Mouse (Mus musculus): ENCODE measurements around the gene Sod1. TPM values are rescaled to one million over a fixed set of nuclear protein-coding genes. Genes with fewer than 3 reads are reported as not detected.
"Not testable (repeated sequence)": the region's sequence is repeated elsewhere in the genome, so short reads cannot be mapped to it uniquely, and the experiment has no call there.

Sod1 gene
- polyA plus RNA-seq, 1 experiment from 2014 or later = 1,474 TPM

GRCm38 (mm10) chr16:90204868-90205267 is 15.7 kb upstream of the Sod1 start:
- no peak for TF ChIP-seq CTCF (IDR thresholded peaks at IDR 0.05; ENCODE audit: low read depth)
- no peak for TF ChIP-seq EP300 (IDR thresholded peaks at IDR 0.05; ENCODE audit: low read depth)
- Histone ChIP-seq H3K4me2 (ENCODE audit: low read depth, low read length) (no peak overlapping the region), H3K27me3 (ENCODE audit: insufficient read depth, low read length) (no peaks in the 10 kb centered on the region), H3K4me1 (ENCODE audit: insufficient read depth) (no peaks in the 10 kb centered on the region), H3K36me3 (replicated peaks; ENCODE audit: insufficient read depth, low read length) (no peaks in the 10 kb centered on the region), H3K9me3 (ENCODE audit: low read length) (no peaks in the 10 kb centered on the region), H3K27ac (ENCODE audit: low read depth) (no peak overlapping the region), H3K9ac (replicated peaks) (no peak overlapping the region), H3K4me3 (ENCODE audit: low read depth, low read length) (no peak overlapping the region)
- 94% methylated on average over 2 of the region's 2 CpGs for WGBS (ENCODE audit: insufficient replicate concordance)
- DNase-seq (no peak), ATAC-seq (no peak)

GRCm38 (mm10) chr16:90208996-90209395 is 11.6 kb upstream of the Sod1 start:
- no peak overlapping the region for H3K9ac ChIP-seq (replicated peaks)
- H3K27ac ChIP-seq (ENCODE audit: low read depth) = no peak overlapping the region
- no peaks in the 10 kb centered on the region for H3K9me3 ChIP-seq (ENCODE audit: low read length)
- no peak for TF ChIP-seq EP300 (IDR thresholded peaks at IDR 0.05; ENCODE audit: low read depth)
- TF ChIP-seq CTCF (IDR thresholded peaks at IDR 0.05; ENCODE audit: low read depth) = no peak
- DNase-seq (no peak), ATAC-seq (no peak)
- peaks cover 3% of the 10 kb centered on the region; the same call in 1 of the 2 replicates for H3K4me1 ChIP-seq (ENCODE audit: insufficient read depth)
- WGBS (ENCODE audit: insufficient replicate concordance) = 68% methylated on average over 3 of the region's 3 CpGs
- H3K36me3 ChIP-seq (replicated peaks; ENCODE audit: insufficient read depth, low read length) = no peaks in the 10 kb centered on the region
- H3K4me2 ChIP-seq (ENCODE audit: low read depth, low read length) = no peak overlapping the region
- no peak overlapping the region for H3K4me3 ChIP-seq (ENCODE audit: low read depth, low read length)
- H3K27me3 ChIP-seq (ENCODE audit: insufficient read depth, low read length) = no peaks in the 10 kb centered on the region

GRCm38 (mm10) chr16:90210717-90211116 is 9.8 kb upstream of the Sod1 start:
- H3K9ac ChIP-seq (replicated peaks) = no peak overlapping the region
- ATAC-seq = no peak
- H3K9me3 ChIP-seq (ENCODE audit: low read length) = no peaks in the 10 kb centered on the region
- WGBS (ENCODE audit: insufficient replicate concordance) = 79% methylated on average over 10 of the region's 10 CpGs
- H3K4me3 ChIP-seq (ENCODE audit: low read depth, low read length) = no peak overlapping the region
- H3K4me1 ChIP-seq (ENCODE audit: insufficient read depth) = peaks cover 9% of the 10 kb centered on the region
- TF ChIP-seq EP300 (IDR thresholded peaks at IDR 0.05; ENCODE audit: low read depth) = no peak
- no peak for TF ChIP-seq CTCF (IDR thresholded peaks at IDR 0.05; ENCODE audit: low read depth)
- no peak overlapping the region for H3K4me2 ChIP-seq (ENCODE audit: low read depth, low read length)
- H3K27me3 ChIP-seq (ENCODE audit: insufficient read depth, low read length) = no peaks in the 10 kb centered on the region
- DNase-seq = no peak
- H3K36me3 ChIP-seq (replicated peaks; ENCODE audit: insufficient read depth, low read length) = no peaks in the 10 kb centered on the region
- H3K27ac ChIP-seq (ENCODE audit: low read depth) = no peak overlapping the region

- 72% methylated on average over 8 of the region's 8 CpGs for WGBS (ENCODE audit: insufficient replicate concordance)
- Histone ChIP-seq H3K9ac (replicated peaks) (no peak overlapping the region), H3K27ac (ENCODE audit: low read depth) (no peak overlapping the region), H3K4me3 (ENCODE audit: low read depth, low read length) (no peak overlapping the region), H3K27me3 (ENCODE audit: insufficient read depth, low read length) (no peaks in the 10 kb centered on the region), H3K4me2 (ENCODE audit: low read depth, low read length) (no peak overlapping the region), H3K9me3 (ENCODE audit: low read length) (no peaks in the 10 kb centered on the region), H3K4me1 (ENCODE audit: insufficient read depth) (peaks cover 11% of the 10 kb centered on the region), H3K36me3 (replicated peaks; ENCODE audit: insufficient read depth, low read length) (no peaks in the 10 kb centered on the region)
- no peak for ATAC-seq
- no peak for DNase-seq
- TF ChIP-seq EP300 (IDR thresholded peaks at IDR 0.05; ENCODE audit: low read depth) (no peak), CTCF (IDR thresholded peaks at IDR 0.05; ENCODE audit: low read depth) (no peak)
These were observed 8.8 kb upstream of the Sod1 start for GRCm38 (mm10) chr16:90211767-90212166.

- TF ChIP-seq CTCF (IDR thresholded peaks at IDR 0.05; ENCODE audit: low read depth) (no peak), EP300 (IDR thresholded peaks at IDR 0.05; ENCODE audit: low read depth) (peak; percentile 91)
- no peaks in the 10 kb centered on the region for H3K36me3 ChIP-seq (replicated peaks; ENCODE audit: insufficient read depth, low read length)
- DNase-seq (no peak), ATAC-seq (peak; percentile 61)
- H3K27me3 ChIP-seq (ENCODE audit: insufficient read depth, low read length) = no peaks in the 10 kb centered on the region
- WGBS (ENCODE audit: insufficient replicate concordance) = 57% methylated on average over 12 of the region's 12 CpGs
- H3K4me3 ChIP-seq (ENCODE audit: low read depth, low read length) = no peak overlapping the region
- peak overlapping the region; percentile 31 for H3K4me2 ChIP-seq (ENCODE audit: low read depth, low read length)
- no peak overlapping the region for H3K9ac ChIP-seq (replicated peaks)
- no peaks in the 10 kb centered on the region for H3K9me3 ChIP-seq (ENCODE audit: low read length)
- peaks cover 16% of the 10 kb centered on the region for H3K4me1 ChIP-seq (ENCODE audit: insufficient read depth)
- H3K27ac ChIP-seq (ENCODE audit: low read depth) = peak overlapping the region; percentile 22; the same call in 1 of the 2 replicates
These were observed 6.8 kb upstream of the Sod1 start for GRCm38 (mm10) chr16:90213477-90214339.

GRCm38 (mm10) chr16:90214731-90215565 is 5.6 kb upstream of the Sod1 start:
- WGBS (ENCODE audit: insufficient replicate concordance) = 69% methylated on average over 11 of the region's 11 CpGs
- TF ChIP-seq EP300 (IDR thresholded peaks at IDR 0.05; ENCODE audit: low read depth) (no peak), CTCF (IDR thresholded peaks at IDR 0.05; ENCODE audit: low read depth) (no peak)
- DNase-seq = no peak
- H3K4me3 ChIP-seq (ENCODE audit: low read depth, low read length) = no peak overlapping the region
- H3K9me3 ChIP-seq (ENCODE audit: low read length) = no peaks in the 10 kb centered on the region
- no peak overlapping the region for H3K9ac ChIP-seq (replicated peaks)
- H3K36me3 ChIP-seq (replicated peaks; ENCODE audit: insufficient read depth, low read length) = no peaks in the 10 kb centered on the region
- H3K27ac ChIP-seq (ENCODE audit: low read depth) = 0 out of 2 replicates have a peak overlapping the region, but pooled peaks have one; percentile 2
- no peaks in the 10 kb centered on the region for H3K27me3 ChIP-seq (ENCODE audit: insufficient read depth, low read length)
- H3K4me1 ChIP-seq (ENCODE audit: insufficient read depth) = peaks cover 16% of the 10 kb centered on the region
- H3K4me2 ChIP-seq (ENCODE audit: low read depth, low read length) = no peak overlapping the region
- ATAC-seq = no peak

- not testable (repeated sequence) for H3K27ac ChIP-seq (ENCODE audit: low read depth); H3K4me3 ChIP-seq (ENCODE audit: low read depth, low read length); H3K4me2 ChIP-seq (ENCODE audit: low read depth, low read length); H3K36me3 ChIP-seq (replicated peaks; ENCODE audit: insufficient read depth, low read length); H3K9me3 ChIP-seq (ENCODE audit: low read length); ATAC-seq; H3K27me3 ChIP-seq (ENCODE audit: insufficient read depth, low read length); DNase-seq; H3K9ac ChIP-seq (replicated peaks)
- 75% methylated on average over 5 of the region's 5 CpGs for WGBS (ENCODE audit: insufficient replicate concordance)
- peaks cover 16% of the 10 kb centered on the region for H3K4me1 ChIP-seq (ENCODE audit: insufficient read depth)
These were observed 4.7 kb upstream of the Sod1 start for GRCm38 (mm10) chr16:90215879-90216278.

All from liver, postnatal 0 days (tissue).